Mouse (Mus musculus) right cerebral cortex, postnatal 4 days (tissue): ENCODE data around the gene Efemp2.
A peak's percentile ranks its signal among the peaks of the same experiment; 100 is the strongest.

Source experiments
- DNase-seq: peaks from one replicate; pipeline ENCODE4 v3.0.0-alpha.2; 2022

Efemp2 gene

DNA sequence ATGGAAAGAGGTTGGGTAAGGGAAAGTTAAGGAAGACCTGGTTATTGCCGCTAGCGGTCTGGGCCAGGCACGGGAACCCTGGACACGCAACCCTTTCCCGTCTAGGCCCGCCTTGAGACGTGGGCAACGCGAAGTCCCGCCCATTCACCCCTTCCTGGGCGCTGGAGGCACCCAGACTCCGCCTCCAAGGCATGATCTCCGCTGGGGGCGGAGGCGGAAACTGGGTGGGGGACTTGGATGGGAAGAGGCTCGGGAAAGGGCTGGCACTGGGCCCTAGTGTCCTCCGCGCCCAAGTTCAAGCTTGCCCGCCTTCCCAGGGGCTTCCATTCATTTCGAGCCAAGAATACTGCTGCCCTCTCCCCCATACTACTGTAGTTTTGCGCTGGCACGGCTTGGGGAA, at the start of gene Efemp2:
TSS of gene Efemp2 (plus strand) at position 235 of the 400 bp plus-strand sequence.
- DNase-seq = peak; percentile 66

GRCm38 (mm10) chr19:5424092-5424781, 49.5 kb upstream of the Efemp2 start:
- DNase-seq = peak; percentile 73

DNA sequence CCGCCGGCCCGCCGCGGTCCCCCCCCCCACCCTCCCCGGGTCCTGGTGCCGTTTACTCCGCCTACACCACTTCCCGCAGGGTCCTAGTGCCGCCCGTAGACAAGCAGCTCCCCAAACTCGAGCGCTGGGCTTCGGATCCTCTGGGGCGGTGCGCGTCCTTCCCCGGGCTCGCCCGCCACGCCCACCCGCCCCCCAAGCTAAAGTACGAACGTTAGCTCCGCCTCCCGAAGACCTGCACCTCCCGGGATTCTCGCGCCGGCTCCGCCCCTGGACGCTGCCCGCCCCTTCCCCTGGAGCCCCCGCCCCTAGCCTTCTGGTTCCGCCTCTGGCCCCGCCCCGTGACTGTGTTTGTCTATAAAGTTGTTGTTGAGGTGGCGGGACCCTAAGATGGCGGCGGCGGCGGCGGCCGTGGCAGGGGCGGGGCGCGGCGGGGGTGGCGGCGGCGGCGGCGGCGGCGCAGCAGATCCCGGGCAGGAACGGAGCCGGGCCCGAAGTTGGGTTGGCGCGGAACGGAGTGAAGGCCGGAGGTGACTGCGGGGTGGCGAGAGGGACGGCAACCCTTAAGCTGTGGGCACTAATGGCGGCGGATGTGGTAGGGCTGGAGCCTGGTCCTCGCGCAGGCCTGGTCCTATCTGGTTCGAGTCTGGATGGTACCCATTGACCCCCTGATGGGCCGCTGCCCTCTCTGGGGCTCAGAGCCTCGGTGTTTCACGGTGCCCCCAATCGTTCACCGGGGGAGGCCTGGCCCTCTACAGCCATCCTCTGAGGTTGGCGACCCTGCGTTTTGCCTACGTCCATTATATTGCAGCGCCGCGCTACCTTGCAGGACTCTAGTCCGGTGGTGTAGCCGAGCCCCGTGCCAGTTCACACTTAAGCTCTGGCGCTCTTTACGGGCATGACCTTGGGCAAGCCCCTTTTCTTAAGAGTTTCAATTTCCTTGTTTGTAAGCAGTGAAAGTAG, 48.7 kb upstream of the Efemp2 start, which contains the start of the genes Drap1 and AI837181:
TSS of gene Drap1 (minus strand) at position 198 of the 960 bp plus-strand sequence.
TSS of gene AI837181 (plus strand) at position 363 of the 960 bp plus-strand sequence.
- DNase-seq = peak; percentile 97

GRCm38 (mm10) chr19:5425906-5426565, 47.7 kb upstream of the Efemp2 start:
- no peak for DNase-seq

DNA sequence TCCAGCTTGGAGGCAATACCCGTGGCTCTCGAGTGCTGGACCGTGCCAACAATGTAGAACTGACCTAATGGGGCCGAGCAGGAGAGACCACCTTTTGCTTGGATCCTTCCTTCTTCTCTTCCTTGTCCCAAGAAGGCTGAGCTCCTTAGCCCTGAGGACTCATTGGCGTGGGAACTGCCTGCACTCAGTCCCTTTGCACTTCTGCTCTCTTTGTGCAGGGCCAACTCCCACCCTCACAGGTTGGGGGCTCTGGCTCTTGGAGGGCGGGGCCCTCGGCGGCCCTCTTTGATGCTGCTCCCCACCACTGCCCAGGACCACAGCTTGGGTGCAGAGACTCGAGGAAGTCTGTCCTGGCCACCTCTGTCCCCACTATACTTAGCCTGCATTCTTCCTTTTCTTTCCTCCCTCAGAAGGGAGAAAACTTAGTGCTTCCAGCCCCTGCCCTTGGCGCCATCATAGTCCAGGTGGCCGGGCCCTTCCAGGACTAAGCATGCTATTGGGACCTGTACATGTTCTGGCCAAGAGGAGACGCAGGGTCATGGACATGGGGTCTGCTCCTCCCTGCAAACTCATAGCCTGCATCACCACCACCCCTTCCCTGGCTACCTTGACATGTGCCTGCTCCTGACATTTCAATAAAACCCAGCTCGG, 47.0 kb upstream of the Efemp2 start:
- no peak for DNase-seq

DNA sequence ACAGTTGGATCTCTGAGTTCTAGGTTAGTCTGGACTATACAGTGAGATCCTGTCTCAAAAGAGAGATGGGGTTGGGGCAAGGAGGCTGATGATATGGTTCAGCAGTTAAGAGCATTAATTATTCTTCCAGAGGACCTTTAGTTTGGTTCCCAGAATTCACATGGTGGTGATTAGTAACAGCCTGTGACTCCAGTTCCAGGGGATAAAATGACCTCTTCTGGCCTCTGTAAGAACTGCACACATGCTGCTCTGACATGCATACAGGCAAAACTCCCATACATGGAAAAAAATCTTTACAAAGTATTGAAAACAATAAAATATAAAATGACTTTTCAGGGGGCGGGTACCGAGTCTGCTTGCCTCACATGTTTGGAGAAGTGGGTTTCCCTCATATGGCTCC, 45.7 kb upstream of the Efemp2 start:
- no peak for DNase-seq

DNA sequence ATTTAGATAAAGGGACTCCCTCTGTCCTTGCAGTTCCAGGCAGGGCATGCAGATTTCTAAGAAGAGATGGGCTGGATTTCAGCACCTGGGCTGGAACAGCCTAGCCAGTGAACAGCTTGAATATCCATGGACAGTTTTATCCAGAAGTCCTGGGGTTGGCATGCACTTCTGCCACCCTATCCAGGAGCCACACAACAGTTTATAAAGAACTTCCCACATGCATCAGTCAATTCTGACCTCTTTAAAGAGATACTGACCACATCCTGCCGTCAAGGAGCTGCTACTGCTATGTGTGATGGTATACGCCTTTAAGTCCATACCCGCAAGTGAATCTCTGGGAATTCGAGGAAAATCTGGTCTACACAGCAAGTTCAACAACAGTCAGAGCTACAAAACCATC, 44.5 kb upstream of the Efemp2 start:
- DNase-seq = no peak

- DNase-seq = no peak
These were observed 43.9 kb upstream of the Efemp2 start for GRCm38 (mm10) chr19:5429806-5430205.

- no peak for DNase-seq
These were observed 43.3 kb upstream of the Efemp2 start for GRCm38 (mm10) chr19:5430408-5430807.

GRCm38 (mm10) chr19:5431911-5432464, 41.8 kb upstream of the Efemp2 start:
- no peak for DNase-seq

- no peak for DNase-seq
These were observed 40.5 kb upstream of the Efemp2 start for GRCm38 (mm10) chr19:5432992-5433852.

GRCm38 (mm10) chr19:5433951-5434350, 39.8 kb upstream of the Efemp2 start:
- DNase-seq = no peak

DNA sequence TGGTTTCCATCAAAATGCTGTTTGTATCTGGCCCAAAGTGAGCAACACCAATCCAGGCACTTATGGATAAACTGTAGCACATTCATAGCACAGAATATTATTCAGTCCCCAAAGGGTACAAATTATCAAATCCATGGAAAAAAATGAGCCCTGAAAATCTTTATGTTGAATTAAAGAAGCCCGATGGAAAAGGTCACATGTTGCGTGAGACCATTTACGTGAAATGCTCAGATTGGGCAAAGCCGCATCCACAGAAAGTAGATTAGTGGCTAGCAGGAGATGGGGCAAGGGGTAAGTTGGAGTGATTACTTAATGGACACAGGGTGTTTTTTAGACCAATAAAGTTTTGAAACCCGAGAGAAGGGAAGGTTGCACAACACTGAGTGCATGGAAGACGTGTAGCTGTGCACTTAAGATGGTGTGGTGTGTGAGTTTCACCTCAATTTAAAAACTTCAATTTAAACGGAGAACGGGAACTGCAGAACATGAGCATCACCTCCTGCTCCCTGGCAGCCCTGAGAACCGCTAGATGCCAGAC, 29.3 kb upstream of the Efemp2 start:
- no peak for DNase-seq

DNA sequence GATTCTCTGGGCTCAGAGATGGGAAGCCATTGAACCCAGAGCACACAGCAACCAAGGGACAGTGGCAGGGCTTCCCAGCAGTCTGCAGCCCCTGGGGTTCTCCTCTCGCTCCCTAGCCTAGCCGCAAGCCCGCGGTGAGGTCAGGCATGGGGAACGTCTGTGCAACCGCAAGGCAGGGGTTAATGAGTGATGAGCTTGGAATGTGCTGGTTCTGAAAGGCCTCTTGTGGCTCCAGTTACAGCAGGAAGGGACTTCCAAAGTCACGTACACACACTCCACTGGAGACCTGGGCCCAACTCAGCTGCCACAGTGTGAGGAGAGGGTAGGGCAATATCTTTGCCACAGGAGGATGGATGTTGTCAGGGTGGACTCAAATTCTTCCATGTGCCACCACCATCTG, 28.8 kb upstream of the Efemp2 start:
- DNase-seq = no peak

DNA sequence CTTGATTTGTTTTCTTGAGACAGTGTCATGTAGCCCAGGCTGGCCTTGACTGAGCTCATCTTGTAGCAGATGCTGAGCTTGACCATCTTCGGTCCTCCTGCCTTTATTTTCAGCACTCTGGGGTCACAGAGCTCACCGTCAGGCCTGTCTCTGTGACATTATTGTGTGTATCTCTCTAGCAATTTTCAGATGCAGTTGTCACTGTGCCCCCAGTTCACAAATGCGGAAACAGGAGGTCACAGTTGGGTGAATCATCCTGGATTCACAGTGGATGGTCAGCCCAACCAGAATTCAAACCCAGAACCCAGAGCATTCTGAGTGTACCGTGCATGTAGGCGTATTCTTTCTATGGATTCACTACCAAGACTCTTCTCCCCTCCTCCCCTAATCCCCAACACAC, 28.0 kb upstream of the Efemp2 start:
- no peak for DNase-seq

GRCm38 (mm10) chr19:5447515-5448353, 26.0 kb upstream of the Efemp2 start, which contains the start of gene Fosl1:
Fosl1 (plus strand) TSS chr19:5447547.
- peak; percentile 68 for DNase-seq

- no peak for DNase-seq
These were observed 25.2 kb upstream of the Efemp2 start for GRCm38 (mm10) chr19:5448354-5449150.

- DNase-seq = no peak
These were observed 24.1 kb upstream of the Efemp2 start for GRCm38 (mm10) chr19:5449673-5450072.

- DNase-seq = no peak
These were observed 22.0 kb upstream of the Efemp2 start for GRCm38 (mm10) chr19:5451766-5452165.
